Mouse (Mus musculus): ENCODE measurements at regions not wholly inside any gene's neighbourhood (a gene's known extent, or its start where the extent isn't known, plus 50 kb on each side); places are given as distances from the start of the nearest gene placed in this dataset.

- TF ChIP-seq CTCF (IDR thresholded peaks at IDR 0.05; ENCODE audit: control insufficient read depth, insufficient read depth, insufficient read length): no peak
- TF ChIP-seq MYOD1 (IDR thresholded peaks at IDR 0.05; ENCODE audit: control insufficient read depth, insufficient read length, low read depth): no peak
- TF ChIP-seq USF1 (IDR thresholded peaks at IDR 0.05; ENCODE audit: low read depth): no peak
- no peak for TF ChIP-seq CEBPB (IDR thresholded peaks at IDR 0.05; ENCODE audit: low read depth)
- TF ChIP-seq MAX (IDR thresholded peaks at IDR 0.05): no peak
- TF ChIP-seq MYOG (IDR thresholded peaks at IDR 0.05; ENCODE audit: control insufficient read depth, extremely low read depth, insufficient read length): no peak
- TF ChIP-seq FOSL1 (IDR thresholded peaks at IDR 0.05; ENCODE audit: insufficient read depth, low read length, poor library complexity, severe bottlenecking): no peak
Measured at GRCm38 (mm10) chr4:47578637-47579036, 104.2 kb downstream of the Sec61b start.
